Mouse (Mus musculus): ENCODE measurements at regions not wholly inside any gene's neighbourhood (a gene's known extent, or its start where the extent isn't known, plus 50 kb on each side); places are given as distances from the start of the nearest gene placed in this dataset.

- TF ChIP-seq CTCF (IDR thresholded peaks at IDR 0.05; ENCODE audit: borderline replicate concordance, control insufficient read depth, extremely low read depth, insufficient read depth, low read length, poor library complexity) (no peak), POLR2A (IDR thresholded peaks at IDR 0.05; ENCODE audit: control insufficient read depth, extremely low read depth, insufficient read depth, low read length, poor library complexity) (no peak)
- DNase-seq = no peak
- no peaks in the 10 kb centered on the region for H3K27me3 ChIP-seq (ENCODE audit: control insufficient read depth, insufficient read depth, low read length)
- no peaks in the 10 kb centered on the region for H3K4me1 ChIP-seq (replicated peaks; ENCODE audit: control insufficient read depth, insufficient read depth, low read length)
- WGBS = 60% methylated on average over 3 of the region's 3 CpGs
- H3K4me3 ChIP-seq (ENCODE audit: control insufficient read depth, insufficient read depth, low read length) = no peak overlapping the region
- no peaks in the 10 kb centered on the region for H3K36me3 ChIP-seq (ENCODE audit: control insufficient read depth, insufficient read depth, low read length)
- H3K27ac ChIP-seq (ENCODE audit: control insufficient read depth, insufficient read depth, low read length) = no peak overlapping the region
Measured at GRCm38 (mm10) chr5:73792216-73792615, 141.0 kb downstream of the Spata18 start.

- TF ChIP-seq CTCF (IDR thresholded peaks at IDR 0.05; ENCODE audit: borderline replicate concordance, control insufficient read depth, extremely low read depth, insufficient read depth, low read length, poor library complexity) = no peak
- no peak for TF ChIP-seq POLR2A (IDR thresholded peaks at IDR 0.05; ENCODE audit: control insufficient read depth, extremely low read depth, insufficient read depth, low read length, poor library complexity)
- no peaks in the 10 kb centered on the region for H3K36me3 ChIP-seq (ENCODE audit: control insufficient read depth, insufficient read depth, low read length)
- H3K27ac ChIP-seq (ENCODE audit: control insufficient read depth, insufficient read depth, low read length) = no peak overlapping the region
- H3K4me1 ChIP-seq (replicated peaks; ENCODE audit: control insufficient read depth, insufficient read depth, low read length) = no peaks in the 10 kb centered on the region
- DNase-seq = no peak
- 81% methylated on average over 2 of the region's 2 CpGs for WGBS
- no peaks in the 10 kb centered on the region for H3K27me3 ChIP-seq (ENCODE audit: control insufficient read depth, insufficient read depth, low read length)
- no peak overlapping the region for H3K4me3 ChIP-seq (ENCODE audit: control insufficient read depth, insufficient read depth, low read length)
Measured at GRCm38 (mm10) chr5:73796201-73796600, 145.0 kb downstream of the Spata18 start.

GRCm38 (mm10) chr5:73797980-73798379, 146.8 kb downstream of the Spata18 start:
- WGBS = 84% methylated on average over 3 of the region's 3 CpGs

GRCm38 (mm10) chr5:73803431-73803830, 152.3 kb downstream of the Spata18 start:
- H3K4me3 ChIP-seq (ENCODE audit: control insufficient read depth, insufficient read depth, low read length) = no peak overlapping the region
- TF ChIP-seq CTCF (IDR thresholded peaks at IDR 0.05; ENCODE audit: borderline replicate concordance, control insufficient read depth, extremely low read depth, insufficient read depth, low read length, poor library complexity) (no peak), POLR2A (IDR thresholded peaks at IDR 0.05; ENCODE audit: control insufficient read depth, extremely low read depth, insufficient read depth, low read length, poor library complexity) (no peak)
- no peak for DNase-seq
- H3K4me1 ChIP-seq (replicated peaks; ENCODE audit: control insufficient read depth, insufficient read depth, low read length) = no peaks in the 10 kb centered on the region
- no peaks in the 10 kb centered on the region for H3K36me3 ChIP-seq (ENCODE audit: control insufficient read depth, insufficient read depth, low read length)
- 75% methylated on average over 1 of the region's 1 CpGs for WGBS
- H3K27ac ChIP-seq (ENCODE audit: control insufficient read depth, insufficient read depth, low read length) = no peak overlapping the region
- no peaks in the 10 kb centered on the region for H3K27me3 ChIP-seq (ENCODE audit: control insufficient read depth, insufficient read depth, low read length)

More at GRCm38 (mm10) chr5:73797980-73798379, 146.8 kb downstream of the Spata18 start:
- no peak overlapping the region for H3K27ac ChIP-seq (ENCODE audit: control insufficient read depth, insufficient read depth, low read length)
- H3K36me3 ChIP-seq (ENCODE audit: control insufficient read depth, insufficient read depth, low read length) = no peaks in the 10 kb centered on the region
- H3K4me1 ChIP-seq (replicated peaks; ENCODE audit: control insufficient read depth, insufficient read depth, low read length) = no peaks in the 10 kb centered on the region
- H3K4me3 ChIP-seq (ENCODE audit: control insufficient read depth, insufficient read depth, low read length) = no peak overlapping the region
- TF ChIP-seq POLR2A (IDR thresholded peaks at IDR 0.05; ENCODE audit: control insufficient read depth, extremely low read depth, insufficient read depth, low read length, poor library complexity) (no peak), CTCF (IDR thresholded peaks at IDR 0.05; ENCODE audit: borderline replicate concordance, control insufficient read depth, extremely low read depth, insufficient read depth, low read length, poor library complexity) (no peak)
- H3K27me3 ChIP-seq (ENCODE audit: control insufficient read depth, insufficient read depth, low read length) = no peaks in the 10 kb centered on the region
- DNase-seq = no peak

- no peak for DNase-seq
- Histone ChIP-seq H3K36me3 (ENCODE audit: control insufficient read depth, insufficient read depth, low read length) (no peaks in the 10 kb centered on the region), H3K4me1 (replicated peaks; ENCODE audit: control insufficient read depth, insufficient read depth, low read length) (no peaks in the 10 kb centered on the region), H3K27ac (ENCODE audit: control insufficient read depth, insufficient read depth, low read length) (no peak overlapping the region), H3K27me3 (ENCODE audit: control insufficient read depth, insufficient read depth, low read length) (no peaks in the 10 kb centered on the region), H3K4me3 (ENCODE audit: control insufficient read depth, insufficient read depth, low read length) (no peak overlapping the region)
- TF ChIP-seq POLR2A (IDR thresholded peaks at IDR 0.05; ENCODE audit: control insufficient read depth, extremely low read depth, insufficient read depth, low read length, poor library complexity) = no peak
- TF ChIP-seq CTCF (IDR thresholded peaks at IDR 0.05; ENCODE audit: borderline replicate concordance, control insufficient read depth, extremely low read depth, insufficient read depth, low read length, poor library complexity) = no peak
- 85% methylated on average over 4 of the region's 4 CpGs for WGBS
Measured at GRCm38 (mm10) chr5:73804556-73805230, 153.5 kb downstream of the Spata18 start.

- WGBS = 88% methylated on average over 3 of the region's 3 CpGs
- Histone ChIP-seq H3K4me1 (replicated peaks; ENCODE audit: control insufficient read depth, insufficient read depth, low read length) (no peaks in the 10 kb centered on the region), H3K27ac (ENCODE audit: control insufficient read depth, insufficient read depth, low read length) (no peak overlapping the region), H3K27me3 (ENCODE audit: control insufficient read depth, insufficient read depth, low read length) (no peaks in the 10 kb centered on the region), H3K4me3 (ENCODE audit: control insufficient read depth, insufficient read depth, low read length) (no peak overlapping the region), H3K36me3 (ENCODE audit: control insufficient read depth, insufficient read depth, low read length) (no peaks in the 10 kb centered on the region)
- TF ChIP-seq CTCF (IDR thresholded peaks at IDR 0.05; ENCODE audit: borderline replicate concordance, control insufficient read depth, extremely low read depth, insufficient read depth, low read length, poor library complexity) = no peak
- TF ChIP-seq POLR2A (IDR thresholded peaks at IDR 0.05; ENCODE audit: control insufficient read depth, extremely low read depth, insufficient read depth, low read length, poor library complexity) = no peak
- no peak for DNase-seq
Measured at GRCm38 (mm10) chr5:73810660-73811059, 159.5 kb downstream of the Spata18 start.
